Mouse (Mus musculus) central nervous system, embryonic 11.5 days (tissue): ENCODE data around the gene Gpatch1. TPM values are rescaled to one million over a fixed set of nuclear protein-coding genes. Genes with fewer than 3 reads are reported as not detected.

Experiments used
- polyA plus RNA-seq: library from polyadenylated mRNA; depleted of rRNA; stranded (reverse); fragments of >200 nt; gene quantifications from 2 replicates; pipeline ENCODE4 v1.2.3, GENCODE M21; 2012; rRNA removed

Gene Gpatch1
- 12.8 and 17.5 TPM in 2 replicates for polyA plus RNA-seq

GRCm38 (mm10) chr7:35317729-35318609 lies at the start of gene Gpatch1:
Gpatch1 (minus strand) TSS chr7:35318440.

DNA sequence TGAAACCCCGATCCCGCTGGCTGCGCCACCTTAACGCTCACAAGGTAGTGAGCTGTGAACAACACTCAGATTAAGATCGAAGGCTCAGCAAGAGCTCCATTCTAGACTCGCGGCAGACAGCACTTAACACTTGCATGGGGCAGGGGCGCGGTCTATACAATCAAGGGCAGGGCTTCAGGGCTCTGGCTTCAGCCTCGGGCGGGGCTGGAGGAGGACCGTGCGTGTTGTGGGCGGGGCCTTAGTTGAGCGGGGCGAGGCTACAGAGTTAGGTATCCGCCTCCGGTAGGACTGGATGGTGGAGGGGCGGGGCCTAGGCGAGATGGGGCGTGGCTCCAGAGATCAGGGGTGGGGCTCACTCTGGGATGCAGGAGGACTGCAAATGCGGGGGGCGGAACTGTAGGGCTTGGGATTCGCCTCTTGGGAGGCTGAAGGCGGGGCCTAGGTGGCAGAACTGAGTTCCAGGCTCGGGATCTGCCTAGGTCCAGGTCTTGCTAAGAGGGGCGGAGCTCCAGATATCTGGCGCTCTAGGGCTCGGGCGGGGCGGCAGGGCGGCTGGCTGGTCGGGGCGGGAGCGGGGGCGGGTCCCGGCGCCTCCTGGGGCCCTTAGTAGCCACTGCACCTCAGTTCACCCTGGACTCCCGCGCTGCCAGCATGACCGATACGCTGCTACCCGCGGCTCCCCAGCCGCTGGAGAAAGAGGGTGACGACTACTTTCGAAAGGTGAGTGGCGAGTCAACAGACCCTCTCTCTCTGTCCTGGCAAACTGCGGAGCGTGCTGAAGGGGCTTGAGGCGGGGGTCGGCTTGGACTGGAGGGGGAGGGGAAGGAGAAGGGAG lies 15.7 kb upstream of the Gpatch1 start, which contains the start of gene Rhpn2:
TSS of gene Rhpn2 (plus strand) at position 479 of the 835 bp plus-strand sequence.

Other genes with a start within 250 kb of the Gpatch1 start
- 2.0 and 3.0 TPM in 2 replicates for gene Cebpa, start 199.1 kb downstream of the Gpatch1 start, polyA plus RNA-seq
- 0.43 and 0.55 TPM in 2 replicates for gene Slc7a10, start 132.1 kb downstream of the Gpatch1 start, polyA plus RNA-seq
- gene Lrp3, start 102.9 kb downstream of the Gpatch1 start, polyA plus RNA-seq, result 54.1 and 59.3 TPM in 2 replicates
- gene Rhpn2, start 15.7 kb upstream of the Gpatch1 start, polyA plus RNA-seq, result 1.8 and 2.3 TPM in 2 replicates
- 7.8 and 8.8 TPM in 2 replicates for gene Faap24, start 78.4 kb upstream of the Gpatch1 start, polyA plus RNA-seq
- gene Cep89, start 78.6 kb upstream of the Gpatch1 start, polyA plus RNA-seq, result 47.0 and 88.6 TPM in 2 replicates
- gene Slc7a9, start 130.4 kb upstream of the Gpatch1 start, polyA plus RNA-seq, result 0.37 and 0.93 TPM in 2 replicates
- gene Tdrd12, start 219.3 kb upstream of the Gpatch1 start, polyA plus RNA-seq, result 0.11 TPM in 1 of 2 replicates, not detected in the other
- 26.7 and 34.5 TPM in 2 replicates for gene Nudt19, start 237.9 kb upstream of the Gpatch1 start, polyA plus RNA-seq